Mouse (Mus musculus) left cerebral cortex, adult 9 months (tissue): Measurements from ENCODE around the gene Mns1.

Source experiments
- DNase-seq, 2 experiments: peaks; one replicate each; pipeline ENCODE4 v3.0.0; 2022; ENCODE audit warnings: low spot score in 2 of 2

Mns1 gene

DNA sequence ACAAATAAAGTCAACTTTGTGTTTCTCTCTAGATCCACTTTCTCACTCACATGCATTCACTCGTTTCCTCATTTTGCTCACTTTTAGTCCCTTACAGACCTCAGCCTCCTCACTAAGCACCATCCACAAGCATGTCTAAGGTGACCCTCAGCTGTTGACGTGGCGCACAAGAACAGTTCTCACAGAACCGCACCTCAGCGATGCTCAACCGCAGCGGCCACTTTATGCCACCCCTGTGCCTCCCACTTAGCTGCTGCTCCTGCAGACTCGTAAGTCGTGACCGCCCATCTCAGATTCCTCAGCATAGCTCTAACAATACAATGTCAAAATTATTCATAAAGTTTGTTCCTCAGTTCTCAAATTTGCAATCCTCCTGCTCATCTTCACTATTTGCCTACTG, 30.8 kb downstream of the Mns1 start:
- DNase-seq, result no peak

DNA sequence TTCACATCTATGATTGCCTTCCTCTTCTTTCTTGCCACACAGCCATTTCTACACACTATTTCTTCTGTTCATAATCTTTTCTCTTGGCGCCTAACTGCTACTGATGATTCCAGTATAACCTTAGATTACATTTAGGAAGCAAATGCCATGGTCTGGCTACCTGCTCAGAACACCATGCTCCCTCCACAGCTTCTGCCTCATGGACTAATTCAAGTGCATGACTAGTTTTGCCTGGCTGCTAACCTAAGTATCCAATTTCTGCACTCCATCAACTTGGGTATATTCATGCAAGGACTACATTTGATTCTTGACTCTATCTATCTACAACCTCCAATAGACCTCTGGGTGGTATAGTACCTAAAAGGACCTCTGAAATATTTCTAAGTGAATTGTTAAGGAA, 32.0 kb downstream of the Mns1 start:
- no peak for DNase-seq

DNA sequence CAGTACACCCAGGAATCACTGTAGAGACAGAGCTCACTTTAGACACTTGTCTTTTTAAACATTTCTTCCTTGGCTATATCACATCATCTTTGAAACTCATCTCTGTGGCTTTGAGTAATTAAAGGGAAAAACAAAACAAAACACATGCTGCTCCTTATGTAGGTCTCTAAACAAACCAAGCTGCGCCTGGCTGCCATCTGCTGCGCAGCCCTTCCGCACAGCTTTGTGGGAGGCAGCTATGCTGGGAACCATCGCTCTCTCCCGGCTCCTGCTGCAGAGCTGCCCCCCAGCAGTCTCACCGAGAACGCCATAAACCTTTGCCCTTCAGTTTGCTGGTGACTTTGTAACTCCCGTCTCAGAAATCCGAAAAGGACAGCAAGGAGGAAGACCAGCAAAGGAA, 37.7 kb downstream of the Mns1 start:
- DNase-seq, result peak in 1 of 2 experiments; percentile 40

DNA sequence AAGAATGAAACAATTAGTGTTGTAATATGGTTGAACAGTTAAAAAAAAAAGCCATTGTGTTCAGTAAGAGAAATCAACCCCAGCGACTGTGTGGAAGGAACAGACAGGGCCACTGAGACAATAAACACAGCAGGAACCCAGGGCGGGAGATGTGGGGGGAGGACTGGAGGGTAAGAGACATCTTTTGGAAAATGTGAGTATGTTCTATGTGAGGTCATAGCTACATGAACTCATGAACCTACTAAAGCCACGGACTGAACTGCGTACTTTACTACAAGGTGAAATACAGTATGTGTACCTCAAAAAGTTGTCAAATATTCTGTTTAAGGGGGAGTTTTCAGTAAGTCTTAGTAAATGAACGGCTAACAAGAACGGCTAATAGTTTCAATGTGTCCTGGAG, 39.5 kb downstream of the Mns1 start:
- no peak for DNase-seq

DNA sequence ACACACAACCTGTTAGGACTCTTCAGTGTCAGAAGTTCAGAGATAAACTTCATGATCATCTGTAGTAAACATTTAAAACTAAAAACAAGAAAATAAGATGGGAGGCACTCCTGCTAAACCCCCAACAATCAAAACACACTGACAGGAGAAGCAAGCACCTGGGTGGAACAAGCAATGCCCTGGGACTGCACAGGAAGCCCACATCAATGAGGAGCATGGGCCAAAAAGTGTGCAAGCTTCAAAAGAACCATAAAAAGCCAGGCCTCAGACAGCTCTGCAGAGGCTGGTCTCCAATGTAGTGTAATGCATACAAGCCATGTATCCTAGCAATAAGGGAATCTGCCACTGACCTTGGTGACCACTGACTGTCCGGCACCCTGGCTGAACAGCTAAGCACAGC, 41.5 kb downstream of the Mns1 start:
- DNase-seq, result no peak

DNA sequence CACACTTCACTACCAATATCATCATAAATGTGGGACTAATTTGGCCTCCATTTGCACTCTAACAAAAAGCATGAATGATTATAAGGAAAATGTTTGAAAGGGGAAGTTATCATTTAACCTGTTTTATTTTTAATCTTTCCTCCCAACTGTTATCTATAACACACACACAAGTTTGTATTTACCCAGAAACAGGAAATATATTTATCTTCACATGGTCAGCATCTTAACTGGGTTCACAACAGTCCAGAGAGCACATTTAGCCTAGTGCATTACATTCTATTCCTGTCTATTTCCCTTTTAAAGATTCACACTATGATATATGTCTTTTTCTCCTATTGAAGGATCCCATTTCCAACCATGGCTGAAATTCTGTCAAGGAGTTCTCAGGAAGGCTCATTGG, 50.7 kb downstream of the Mns1 start:
- DNase-seq, result no peak

DNA sequence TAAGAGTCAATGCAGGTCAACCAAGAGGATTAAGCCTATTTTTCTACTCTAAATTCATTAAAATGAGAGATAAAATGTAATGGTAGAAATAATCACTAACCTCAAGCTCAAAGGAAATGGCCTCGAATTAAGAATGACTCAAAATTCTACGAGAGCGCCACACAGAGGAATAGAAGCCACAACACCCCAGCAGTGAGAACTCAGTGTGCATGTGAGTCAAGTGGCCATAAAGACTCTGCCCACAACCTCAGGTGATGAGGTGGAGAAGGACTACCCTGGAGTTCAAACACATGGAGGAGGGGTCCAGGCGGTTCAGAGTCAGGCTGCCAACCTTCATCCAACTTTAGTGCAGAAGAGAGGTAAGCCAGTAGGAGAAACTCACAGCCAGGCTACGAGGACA, 51.3 kb downstream of the Mns1 start:
- no peak for DNase-seq

DNA sequence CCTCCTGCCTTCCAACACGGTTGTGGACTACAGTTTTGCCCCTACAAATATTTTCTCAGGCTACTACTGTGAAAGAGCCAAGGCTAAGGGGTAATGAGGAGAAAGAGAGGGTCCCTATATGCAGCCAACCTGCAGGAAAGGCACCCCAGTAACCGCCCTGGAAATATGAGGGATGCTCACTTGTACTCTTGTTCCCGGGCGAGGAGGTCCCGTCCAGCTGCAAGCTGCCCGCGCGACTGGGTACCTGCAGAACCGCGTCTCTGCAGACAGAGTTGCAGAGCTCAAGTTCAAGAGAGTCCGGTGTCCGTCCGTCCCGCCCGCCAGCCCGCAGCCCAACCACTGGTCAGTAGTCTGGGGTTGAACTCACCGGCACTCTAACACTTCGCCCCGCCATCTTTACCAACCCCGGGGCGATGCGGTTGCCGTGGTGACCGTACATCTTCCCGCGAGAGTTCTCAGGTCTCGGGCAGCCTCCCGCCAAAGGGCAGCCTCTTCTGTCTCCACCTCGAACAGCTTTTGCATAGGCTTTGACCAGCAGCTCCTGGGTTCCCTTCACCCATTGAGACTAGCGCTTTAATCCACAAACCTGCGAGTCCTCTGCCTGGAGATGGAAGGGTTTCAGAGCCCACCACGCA, 53.9 kb downstream of the Mns1 start:
- peak; percentile 73 to 91 for DNase-seq

DNA sequence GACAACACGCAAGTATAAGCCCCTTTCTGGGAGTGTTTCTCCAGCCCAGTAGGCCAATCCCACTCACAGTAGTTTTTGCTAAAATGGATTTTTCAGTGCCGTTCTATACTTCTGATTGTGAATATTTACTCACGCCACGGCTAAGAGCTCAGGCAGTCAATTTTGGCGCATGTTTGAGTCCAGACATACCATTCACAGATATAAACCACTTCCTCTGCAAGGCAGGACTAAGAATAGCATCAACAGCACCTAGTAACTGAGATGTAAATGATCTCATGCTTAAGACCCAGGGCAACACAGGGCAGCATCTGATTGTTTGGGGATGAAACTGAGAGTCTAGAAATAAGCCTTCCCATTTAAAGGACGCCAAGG, 54.4 kb downstream of the Mns1 start, which contains the start of gene Tex9:
Gene Tex9, minus strand, starts transcription at position 19 of the 372 bp plus-strand sequence.
- no peak for DNase-seq

DNA sequence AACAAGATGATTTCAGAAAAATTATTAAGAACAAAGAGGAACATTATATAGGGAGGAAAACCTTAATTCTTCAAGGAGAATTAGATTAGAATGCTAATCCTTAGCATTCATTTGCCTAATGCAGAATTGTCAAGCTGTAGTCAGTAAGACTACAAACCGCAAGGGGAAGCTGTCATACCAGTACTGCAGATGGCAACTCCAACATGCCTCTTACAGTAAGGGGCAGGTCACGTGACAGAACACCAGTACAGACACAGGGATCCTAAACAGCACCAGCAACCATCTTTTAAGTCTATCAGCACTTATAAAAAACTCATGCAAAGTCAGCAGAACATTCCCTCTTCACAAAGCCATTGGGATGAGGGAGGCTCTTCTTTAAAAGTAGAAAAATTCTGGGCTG, 55.7 kb downstream of the Mns1 start:
- DNase-seq, result no peak

DNA sequence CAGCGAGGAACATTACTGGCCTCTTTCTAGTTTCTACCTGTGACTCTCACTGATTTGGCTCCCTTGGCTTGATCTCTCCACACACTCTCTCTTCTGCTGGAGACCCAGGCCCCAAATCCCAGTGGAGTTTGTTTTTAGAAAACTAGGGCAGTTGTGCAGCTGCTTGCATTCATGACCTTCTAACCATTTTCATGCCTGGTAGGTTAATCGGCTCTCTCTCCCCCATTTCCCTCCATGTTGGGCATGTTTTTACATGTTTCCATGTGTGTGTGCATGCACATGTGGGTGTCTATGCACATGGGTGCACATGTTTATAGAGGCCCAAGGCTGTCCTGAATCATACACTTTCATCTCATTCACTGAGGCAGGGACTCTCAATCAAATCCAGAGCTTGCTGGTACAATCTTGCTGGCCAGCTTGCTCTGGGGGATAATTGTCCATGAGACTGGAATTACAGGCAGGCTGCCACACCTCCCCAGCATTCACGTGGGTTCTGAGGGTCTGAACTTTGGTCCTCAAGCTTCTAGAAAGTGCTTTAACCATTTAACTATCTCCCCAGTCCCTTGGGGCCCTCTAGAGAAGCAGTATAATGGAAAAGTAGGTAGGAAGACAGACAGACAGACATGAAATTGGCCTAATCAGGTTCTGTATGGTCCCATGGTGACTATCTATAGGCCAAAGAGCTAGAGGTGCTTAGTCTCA, 56.3 kb downstream of the Mns1 start:
- DNase-seq, result no peak

DNA sequence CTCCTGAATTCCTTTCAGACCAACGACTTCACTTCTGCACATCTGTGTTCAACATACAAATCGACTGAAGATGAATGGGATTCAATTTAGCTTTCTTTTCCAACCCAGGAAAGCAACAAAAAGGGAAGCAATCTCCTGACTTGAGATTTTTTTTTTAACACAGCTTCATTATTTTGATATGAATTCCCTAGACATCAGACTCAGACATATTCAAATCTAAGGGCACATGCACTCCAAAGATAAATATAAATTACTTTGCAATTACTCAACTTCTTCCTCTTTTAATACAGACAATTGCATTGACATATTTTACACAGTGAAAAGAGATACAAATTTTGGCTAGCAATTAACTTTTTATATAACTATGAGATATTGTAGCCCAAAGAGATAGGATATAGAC, 58.9 kb downstream of the Mns1 start:
- DNase-seq, result no peak

DNA sequence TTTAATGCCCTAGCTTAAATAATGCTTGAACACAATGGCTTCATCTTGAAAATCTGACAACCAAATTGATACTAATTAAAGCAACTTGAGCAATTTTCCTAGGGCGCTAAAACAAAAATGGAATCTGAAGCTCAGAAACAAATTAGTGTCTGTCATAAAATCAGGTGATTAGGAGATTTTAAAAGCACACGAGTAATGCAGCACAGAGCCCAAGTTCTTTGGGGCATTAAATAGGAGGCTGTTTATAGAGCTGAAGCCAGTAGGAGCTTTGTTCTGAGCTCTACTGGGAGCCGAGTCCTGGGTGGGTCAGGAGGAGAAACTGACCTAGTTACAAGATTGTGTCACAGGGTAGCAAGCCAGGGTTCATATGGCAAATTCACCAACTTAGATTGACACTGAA, 59.4 kb downstream of the Mns1 start:
- no peak for DNase-seq
